Mouse (Mus musculus): ENCODE measurements around the gene B3gat2. TPM values are rescaled to one million over a fixed set of nuclear protein-coding genes. Genes with fewer than 3 reads are reported as not detected.

The B3gat2 gene
- 6.7 and 9.0 TPM in 2 replicates for polyA plus RNA-seq (2015; fragmentation: Nextera tagmentation; extraction: Ambion mirVana)

DNA sequence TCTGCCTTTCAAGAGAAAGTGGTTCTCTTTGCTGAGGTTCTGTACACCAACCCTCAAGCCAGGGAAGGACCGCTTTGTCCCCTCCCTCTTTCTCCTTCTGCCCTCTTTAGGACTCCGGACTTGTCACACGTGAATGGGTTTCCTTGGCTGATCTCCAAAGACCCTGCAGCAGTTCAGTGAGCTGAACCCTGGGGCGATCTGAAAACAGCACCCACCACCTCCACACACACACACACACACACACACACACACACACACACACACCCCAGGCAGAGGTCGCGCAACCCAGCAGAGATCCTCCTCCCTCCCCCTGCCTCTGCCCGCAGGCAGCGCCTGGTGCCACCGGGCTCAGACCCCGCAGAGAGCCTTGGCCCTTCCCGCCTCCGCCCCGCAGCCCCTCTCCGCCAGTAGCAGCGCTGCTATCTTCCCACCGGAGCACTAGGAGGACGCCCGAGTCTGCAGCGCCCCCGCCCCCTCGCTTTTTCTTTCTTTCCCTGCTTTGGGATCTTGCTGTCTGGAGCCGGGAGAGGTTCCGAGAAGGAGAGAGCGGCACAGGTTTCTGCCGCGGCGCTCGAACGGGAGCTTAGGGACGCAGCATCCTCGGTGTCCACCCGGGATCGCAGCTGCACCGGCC is at the start of gene B3gat2:
Gene B3gat2, plus strand, starts transcription at position 252 of the 634 bp plus-strand sequence.
- Histone ChIP-seq H3K27me3 (peaks cover 36% of the 10 kb centered on the region), H3K9me3 (no peaks in the 10 kb centered on the region), H3K4me1 (replicated peaks) (peaks cover 31% of the 10 kb centered on the region), H3K27ac (peak within 1 kb of the TSS; percentile 76), H3K4me3 (replicated peaks) (peak within 1 kb of the TSS; percentile 75), H3K4me2 (replicated peaks) (peak within 1 kb of the TSS; percentile 91), H3K36me3 (no peaks in the 10 kb centered on the region), H3K9ac (replicated peaks) (peak within 1 kb of the TSS; percentile 77)
- peak; percentile 71 for ATAC-seq
- WGBS, result under 1% methylated on average over 32 of the region's 34 CpGs

DNA sequence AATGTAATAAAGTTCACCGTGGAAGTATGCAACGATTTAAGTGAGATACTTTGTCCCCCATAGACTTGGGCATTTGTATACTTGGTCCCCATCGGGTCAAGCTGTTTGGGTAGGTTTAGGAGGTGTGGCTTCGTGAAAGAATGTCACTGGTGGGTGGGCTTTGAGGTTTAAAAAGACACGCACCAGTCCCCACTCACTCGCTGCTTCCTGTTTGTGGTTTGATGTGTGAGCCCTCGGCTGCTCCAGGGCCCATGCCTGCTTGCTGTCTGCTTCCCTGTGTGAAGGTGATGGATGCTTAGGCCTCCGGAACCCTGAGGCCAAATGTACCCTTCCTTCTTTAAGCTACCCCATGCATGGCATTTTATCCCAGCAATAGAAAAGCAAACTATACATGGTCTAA is 41.2 kb upstream of the B3gat2 start:
- no peaks in the 10 kb centered on the region for H3K9me3 ChIP-seq
- no peak overlapping the region for H3K4me3 ChIP-seq (replicated peaks)
- ATAC-seq, result no peak
- no peaks in the 10 kb centered on the region for H3K27me3 ChIP-seq
- WGBS, result 88% methylated on average over 8 of the region's 8 CpGs
- no peaks in the 10 kb centered on the region for H3K4me1 ChIP-seq (replicated peaks)
- no peak overlapping the region for H3K9ac ChIP-seq (replicated peaks)
- no peaks in the 10 kb centered on the region for H3K36me3 ChIP-seq
- H3K27ac ChIP-seq, result no peak overlapping the region
- H3K4me2 ChIP-seq (replicated peaks), result no peak overlapping the region

DNA sequence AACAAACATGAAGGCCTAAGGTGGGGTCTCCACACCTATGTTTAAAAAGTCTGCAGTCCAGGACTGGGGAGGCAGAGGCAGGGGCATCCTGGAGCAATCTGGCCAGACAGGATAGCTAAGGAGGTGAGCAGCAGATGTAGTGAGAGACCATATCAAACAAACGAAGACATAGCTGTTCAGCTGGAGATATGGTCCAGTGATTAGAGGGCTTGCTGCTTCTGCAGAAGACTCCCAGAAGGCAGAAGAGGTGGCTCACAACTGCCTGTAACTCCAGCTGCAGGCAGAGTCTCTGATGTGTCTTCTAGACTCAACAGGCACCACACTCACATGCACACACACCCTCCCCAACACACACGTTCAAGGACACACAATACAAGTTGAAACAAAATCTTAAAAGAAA is 40.5 kb upstream of the B3gat2 start:
- Histone ChIP-seq H3K4me3 (replicated peaks) (no peak overlapping the region), H3K4me2 (replicated peaks) (no peak overlapping the region), H3K27ac (no peak overlapping the region), H3K9me3 (no peaks in the 10 kb centered on the region), H3K36me3 (no peaks in the 10 kb centered on the region), H3K27me3 (no peaks in the 10 kb centered on the region), H3K9ac (replicated peaks) (no peak overlapping the region), H3K4me1 (replicated peaks) (no peaks in the 10 kb centered on the region)
- 63% methylated on average over 2 of the region's 2 CpGs for WGBS
- ATAC-seq, result no peak

DNA sequence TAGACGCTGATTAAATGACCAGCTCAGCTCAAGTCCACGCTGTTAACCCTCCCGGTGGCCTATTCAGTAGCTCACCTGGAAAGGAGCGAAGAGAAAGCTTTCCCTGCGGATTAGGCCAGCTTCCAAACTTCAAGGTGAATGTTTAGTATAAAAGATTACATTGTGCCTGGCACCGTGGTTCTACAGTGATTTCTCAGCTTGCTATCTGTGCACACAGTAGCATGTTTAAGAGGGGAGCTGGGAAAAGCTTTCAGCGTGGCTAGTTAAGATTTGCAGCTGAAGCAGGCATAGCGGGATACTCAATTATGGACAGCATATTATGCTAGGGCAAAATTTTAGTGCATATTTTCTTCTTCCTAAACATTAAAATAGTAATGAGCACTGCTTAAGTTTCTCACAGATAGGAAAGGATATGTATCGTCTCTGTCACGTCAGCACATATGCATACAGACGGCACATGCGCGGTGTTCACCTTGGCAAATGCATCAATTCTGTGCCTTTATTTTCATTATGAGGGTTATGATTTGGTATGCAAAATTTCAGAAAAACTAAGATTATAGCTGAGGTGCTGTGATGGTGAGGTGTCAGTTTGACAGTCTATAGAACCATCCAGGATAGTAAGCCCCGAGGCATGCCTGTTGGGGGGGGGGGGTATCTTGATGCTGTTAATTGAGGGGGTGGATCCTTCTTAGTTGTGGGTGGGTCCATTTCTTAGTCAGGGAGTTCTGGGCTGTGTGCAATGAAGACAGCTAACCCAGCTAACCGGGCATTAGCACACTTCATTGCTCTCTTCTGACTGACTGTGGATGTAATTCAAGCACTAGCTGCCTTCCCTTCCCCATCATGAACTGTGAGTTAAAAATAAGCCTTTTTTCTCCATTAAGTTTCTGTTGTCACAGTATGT is 38.8 kb upstream of the B3gat2 start:
- no peak for ATAC-seq
- WGBS, result 66% methylated on average over 15 of the region's 15 CpGs
- no peak overlapping the region for H3K4me3 ChIP-seq (replicated peaks)
- H3K4me2 ChIP-seq (replicated peaks), result no peak overlapping the region
- no peaks in the 10 kb centered on the region for H3K9me3 ChIP-seq
- no peaks in the 10 kb centered on the region for H3K4me1 ChIP-seq (replicated peaks)
- no peak overlapping the region for H3K27ac ChIP-seq
- H3K9ac ChIP-seq (replicated peaks), result no peak overlapping the region
- H3K36me3 ChIP-seq, result no peaks in the 10 kb centered on the region
- H3K27me3 ChIP-seq, result no peaks in the 10 kb centered on the region

DNA sequence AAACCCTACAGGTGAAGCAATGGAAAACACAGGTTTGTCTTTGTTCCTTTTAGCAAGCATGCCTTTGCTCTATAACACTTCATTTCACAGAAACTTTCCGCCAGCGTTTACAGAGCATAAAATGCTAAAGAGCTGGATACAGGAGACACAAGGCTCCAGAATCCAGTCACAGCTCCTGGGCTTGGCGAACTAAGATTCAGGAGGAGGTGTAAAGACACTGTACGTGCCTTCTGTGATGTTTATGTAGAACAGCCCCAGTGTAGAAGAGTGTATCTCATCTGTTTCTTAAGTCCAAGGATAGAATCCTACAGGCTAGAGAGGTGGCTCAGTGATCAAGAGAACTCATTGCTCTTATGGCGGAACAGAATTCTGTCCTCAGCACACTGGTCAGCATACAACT is 30.2 kb upstream of the B3gat2 start:
- H3K4me2 ChIP-seq (replicated peaks), result no peak overlapping the region
- no peak overlapping the region for H3K4me3 ChIP-seq (replicated peaks)
- H3K9me3 ChIP-seq, result no peaks in the 10 kb centered on the region
- WGBS, result 92% methylated on average over 5 of the region's 5 CpGs
- no peak overlapping the region for H3K9ac ChIP-seq (replicated peaks)
- ATAC-seq, result no peak
- no peaks in the 10 kb centered on the region for H3K27me3 ChIP-seq
- no peak overlapping the region for H3K27ac ChIP-seq
- no peaks in the 10 kb centered on the region for H3K36me3 ChIP-seq
- no peaks in the 10 kb centered on the region for H3K4me1 ChIP-seq (replicated peaks)

DNA sequence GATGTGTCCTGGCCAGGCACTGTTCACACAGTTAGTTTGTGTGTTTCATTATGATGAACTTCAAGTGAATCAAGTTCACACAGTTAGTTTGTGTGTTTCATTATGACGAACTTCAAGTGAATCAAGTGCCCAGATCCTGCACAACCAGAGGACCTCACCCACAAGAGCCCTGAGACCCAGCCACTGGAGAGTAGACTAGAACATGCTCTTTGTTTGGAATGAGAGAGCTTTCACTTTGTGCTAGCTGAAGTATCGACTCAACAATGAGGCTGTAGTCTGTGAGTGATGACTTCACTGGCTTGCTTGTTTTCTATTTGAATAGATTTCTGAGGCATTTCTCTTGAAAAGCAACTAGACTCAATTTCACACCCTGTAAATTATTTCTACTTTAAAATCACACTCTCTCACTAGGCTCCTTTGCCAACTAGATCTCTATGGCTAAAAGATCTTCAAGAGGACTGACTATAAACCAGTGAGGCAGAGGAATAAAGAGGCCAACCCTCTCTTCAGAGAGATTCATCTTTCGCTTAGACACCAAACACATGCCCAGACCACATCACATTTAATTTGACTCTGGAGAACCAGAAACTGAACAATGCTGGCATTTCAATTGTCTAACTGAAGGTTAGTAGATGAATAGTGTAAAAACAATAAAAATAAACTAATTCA is 10.6 kb upstream of the B3gat2 start:
- H3K4me1 ChIP-seq (replicated peaks), result no peaks in the 10 kb centered on the region
- no peaks in the 10 kb centered on the region for H3K27me3 ChIP-seq
- no peak overlapping the region for H3K4me3 ChIP-seq (replicated peaks)
- H3K4me2 ChIP-seq (replicated peaks), result no peak overlapping the region
- H3K36me3 ChIP-seq, result no peaks in the 10 kb centered on the region
- ATAC-seq, result no peak
- WGBS, result 67% methylated on average over 3 of the region's 3 CpGs
- H3K9me3 ChIP-seq, result no peaks in the 10 kb centered on the region
- no peak overlapping the region for H3K9ac ChIP-seq (replicated peaks)
- no peak overlapping the region for H3K27ac ChIP-seq

DNA sequence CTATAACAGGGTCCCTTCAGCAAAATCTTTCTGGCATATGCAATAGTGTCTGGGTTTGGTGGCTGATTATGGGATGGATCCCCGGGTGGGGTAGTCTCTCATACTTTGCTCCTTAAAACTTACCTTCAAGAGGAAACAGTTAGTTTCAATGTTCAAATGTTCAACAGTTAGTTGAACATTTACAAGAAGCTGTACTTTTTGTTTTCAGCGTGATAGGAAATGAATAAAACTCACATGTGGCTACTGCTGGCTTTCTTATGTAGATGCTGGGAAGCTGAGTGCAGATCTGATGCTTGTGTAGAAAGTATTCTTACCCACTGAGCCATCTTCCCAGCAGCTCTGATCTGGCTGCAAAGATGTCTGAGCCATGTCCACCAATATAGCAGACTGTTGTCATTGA is 8.5 kb upstream of the B3gat2 start:
- no peak overlapping the region for H3K4me2 ChIP-seq (replicated peaks)
- WGBS, result 82% methylated on average over 2 of the region's 2 CpGs
- 0 out of 2 replicates have a peak, but pooled peaks cover 5% of the 10 kb centered on the region for H3K4me1 ChIP-seq (replicated peaks)
- H3K9me3 ChIP-seq, result no peaks in the 10 kb centered on the region
- no peaks in the 10 kb centered on the region for H3K27me3 ChIP-seq
- no peak overlapping the region for H3K27ac ChIP-seq
- ATAC-seq, result no peak
- H3K4me3 ChIP-seq (replicated peaks), result no peak overlapping the region
- H3K36me3 ChIP-seq, result no peaks in the 10 kb centered on the region
- H3K9ac ChIP-seq (replicated peaks), result no peak overlapping the region

DNA sequence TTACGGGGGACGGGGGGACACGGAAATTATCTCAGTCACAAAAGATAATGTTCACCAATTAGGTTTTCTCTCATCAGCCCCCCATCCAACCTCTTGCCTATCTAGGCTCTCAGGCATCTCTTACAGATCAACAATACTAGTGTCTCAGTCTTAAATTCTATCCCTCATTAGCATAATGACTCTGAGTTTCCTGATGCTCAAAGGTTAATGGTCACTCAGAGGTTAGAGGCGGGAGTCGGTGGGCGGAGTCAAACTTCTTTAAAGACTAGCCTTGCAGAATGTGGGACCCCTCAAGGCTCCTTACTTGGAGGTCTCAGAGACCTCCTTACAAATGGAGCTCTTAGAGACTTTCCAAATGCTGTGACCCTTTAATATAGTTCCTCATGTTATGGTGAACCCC is 8.0 kb upstream of the B3gat2 start:
- Histone ChIP-seq H3K9me3 (no peaks in the 10 kb centered on the region), H3K36me3 (no peaks in the 10 kb centered on the region), H3K27ac (no peak overlapping the region), H3K4me2 (replicated peaks) (no peak overlapping the region), H3K4me3 (replicated peaks) (no peak overlapping the region), H3K4me1 (replicated peaks) (0 out of 2 replicates have a peak, but pooled peaks cover 5% of the 10 kb centered on the region), H3K27me3 (no peaks in the 10 kb centered on the region), H3K9ac (replicated peaks) (no peak overlapping the region)
- ATAC-seq, result no peak
- 90% methylated on average over 6 of the region's 6 CpGs for WGBS

DNA sequence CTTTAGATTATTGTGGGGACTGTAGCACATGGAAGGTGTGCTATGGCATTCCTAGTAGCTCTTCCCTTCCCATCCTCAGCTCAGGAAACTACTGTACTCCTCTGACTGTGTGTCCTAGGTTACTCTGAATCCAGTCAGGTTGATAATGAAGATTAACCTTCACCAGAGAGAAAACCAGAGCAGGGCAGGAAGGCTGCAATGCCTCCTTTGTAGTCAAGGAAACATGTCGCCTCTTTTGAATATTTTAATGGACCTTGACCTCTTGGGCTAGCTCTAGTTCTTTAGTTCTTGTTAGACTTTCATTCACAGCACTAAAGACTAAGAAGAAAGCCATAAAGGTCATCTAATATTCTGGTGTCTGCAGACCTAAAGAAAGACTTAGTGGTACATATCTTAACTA is 7.2 kb upstream of the B3gat2 start:
- WGBS, result 63% methylated on average over 1 of the region's 1 CpGs
- no peak overlapping the region for H3K27ac ChIP-seq
- H3K9ac ChIP-seq (replicated peaks), result no peak overlapping the region

DNA sequence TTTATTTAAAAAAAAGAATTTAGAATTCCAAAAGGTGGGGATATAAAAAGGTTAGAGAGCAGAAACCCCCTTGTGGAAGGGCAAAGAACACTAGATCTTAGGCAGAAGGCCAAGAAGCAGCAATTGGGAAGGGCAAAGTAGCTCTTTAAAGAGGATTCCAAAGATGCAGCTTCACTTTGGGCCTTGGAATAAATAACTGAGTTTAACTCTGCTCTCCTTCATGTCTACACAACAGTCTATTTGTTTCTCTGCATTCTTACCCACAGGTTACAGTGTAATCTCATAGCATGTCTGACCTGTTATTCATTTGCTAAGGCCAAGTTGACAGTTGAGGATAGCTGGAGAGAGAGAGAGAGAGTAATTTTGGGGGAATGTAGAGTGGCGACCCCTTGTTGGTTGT is 6.6 kb upstream of the B3gat2 start:
- no peak for ATAC-seq

More for the DNA sequence above, 7.2 kb upstream of the B3gat2 start:
- H3K4me1 ChIP-seq (replicated peaks), result 0 out of 2 replicates have a peak, but pooled peaks cover 5% of the 10 kb centered on the region
- no peaks in the 10 kb centered on the region for H3K9me3 ChIP-seq
- H3K4me3 ChIP-seq (replicated peaks), result no peak overlapping the region
- H3K27me3 ChIP-seq, result peaks cover 7% of the 10 kb centered on the region
- H3K36me3 ChIP-seq, result no peaks in the 10 kb centered on the region
- no peak for ATAC-seq
- no peak overlapping the region for H3K4me2 ChIP-seq (replicated peaks)

DNA sequence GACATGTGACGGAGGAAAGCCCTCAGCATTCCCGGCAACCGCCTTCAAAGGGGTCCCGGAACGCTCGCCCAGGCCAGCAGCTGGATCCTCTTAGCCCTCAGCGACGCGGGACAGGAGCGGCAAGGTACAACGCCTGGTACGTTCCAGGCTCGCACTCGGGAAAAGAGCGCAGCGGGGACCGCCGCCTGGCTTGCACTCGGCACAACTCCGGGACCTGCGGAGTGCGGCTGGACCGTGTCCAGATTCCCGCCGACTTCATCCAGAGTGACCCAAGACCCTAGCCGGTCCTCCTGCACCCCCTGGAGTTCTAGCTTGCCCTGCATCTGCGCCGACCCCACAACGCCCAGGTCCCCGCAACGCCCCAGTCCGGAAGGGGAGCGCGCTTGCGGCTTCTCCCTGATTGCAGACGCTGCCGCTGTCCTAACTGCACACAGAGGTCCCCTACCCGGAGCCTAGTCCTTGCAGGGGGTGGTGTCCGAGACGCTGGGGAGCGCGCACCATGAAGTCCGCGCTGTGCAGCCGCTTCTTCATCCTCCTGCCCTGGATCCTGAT is 659 bp downstream of the B3gat2 start:
- H3K36me3 ChIP-seq, result no peaks in the 10 kb centered on the region
- peak overlapping the region; percentile 75 for H3K4me3 ChIP-seq (replicated peaks)
- no peaks in the 10 kb centered on the region for H3K9me3 ChIP-seq
- H3K27me3 ChIP-seq, result peaks cover 36% of the 10 kb centered on the region
- peak; percentile 64 for ATAC-seq
- WGBS, result 0% methylated on average over 45 of the region's 45 CpGs
- peak overlapping the region; percentile 76 for H3K27ac ChIP-seq
- peak overlapping the region; percentile 77 for H3K9ac ChIP-seq (replicated peaks)
- peaks cover 27% of the 10 kb centered on the region for H3K4me1 ChIP-seq (replicated peaks)
- peak overlapping the region; percentile 91 for H3K4me2 ChIP-seq (replicated peaks)

More for the DNA sequence above, 6.6 kb upstream of the B3gat2 start:
- Histone ChIP-seq H3K4me2 (replicated peaks) (no peak overlapping the region), H3K27ac (no peak overlapping the region), H3K4me1 (replicated peaks) (0 out of 2 replicates have a peak, but pooled peaks cover 5% of the 10 kb centered on the region), H3K9me3 (no peaks in the 10 kb centered on the region), H3K36me3 (no peaks in the 10 kb centered on the region), H3K9ac (replicated peaks) (no peak overlapping the region), H3K4me3 (replicated peaks) (no peak overlapping the region), H3K27me3 (peaks cover 13% of the 10 kb centered on the region)
- WGBS, result 100% methylated on average over 1 of the region's 1 CpGs

Data from midbrain, embryonic 13.5 days (tissue).